Comparison of ENCODE assay signal across 10 mouse cellular contexts in the genomic region with DNA sequence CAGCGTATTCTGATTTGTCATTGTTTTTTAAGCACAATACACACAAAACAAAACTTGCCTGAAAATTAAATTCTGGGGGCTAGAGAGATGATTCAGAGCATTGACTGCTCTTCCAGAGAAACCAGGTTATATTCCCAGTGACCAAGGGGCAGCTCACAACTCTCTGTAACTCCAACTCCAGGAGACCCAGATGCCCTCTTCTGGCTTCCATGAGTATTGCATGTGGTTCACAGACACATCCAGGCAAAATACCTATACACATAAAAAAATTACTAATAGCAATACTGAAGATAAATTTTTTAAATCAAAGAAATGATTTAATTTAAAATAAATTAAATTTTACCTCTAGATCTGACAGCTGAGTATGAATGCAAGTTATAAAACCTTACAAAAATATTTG. TPM values are rescaled to one million over a fixed set of nuclear protein-coding genes. Genes with fewer than 3 reads are reported as not detected.
A peak's percentile ranks its signal among the peaks of the same experiment; 100 is the strongest.
DNase-seq lines count a peak whose midpoint lies in the region; ATAC-seq and TF ChIP-seq lines count a peak whose summit lies in the region.
"Had no signal": no experiment of that assay in that cellular context is flagged by ENCODE, and none has a peak within 500 bp of the region (broad histone marks: within the 10 kb centered on the region; RNA-seq: fewer than 3 reads in every experiment).

No protein-coding gene starts in this region.

- no peak overlapping the region for H3K4me2 ChIP-seq in forebrain, embryonic 12.5 days
- H3K4me2 ChIP-seq: embryonic facial prominence, embryonic 12.5 days; limb, embryonic 12.5 days had no signal

- H3K27ac ChIP-seq in heart, adult 2 months: no peak overlapping the region
- no peak overlapping the region for H3K27ac ChIP-seq in thymus, adult 2 months (ENCODE audit: control insufficient read depth, insufficient read depth, low read length)
- H3K27ac ChIP-seq in forebrain, embryonic 12.5 days: no peak overlapping the region
- H3K27ac ChIP-seq: embryonic facial prominence, embryonic 12.5 days; limb, embryonic 12.5 days had no signal

- WGBS in heart, adult 2 months: 93% methylated on average over 1 of the region's 1 CpGs
- 97% methylated on average over 1 of the region's 1 CpGs for WGBS in thymus, adult 2 months
- WGBS in forebrain, embryonic 12.5 days: 88% methylated on average over 1 of the region's 1 CpGs

- no peak overlapping the region for H3K4me3 ChIP-seq in heart, adult 2 months
- H3K4me3 ChIP-seq in thymus, adult 2 months (ENCODE audit: control insufficient read depth, insufficient read depth, low read length): no peak overlapping the region
- H3K4me3 ChIP-seq in forebrain, embryonic 12.5 days (replicated peaks): no peak overlapping the region
- H3K4me3 ChIP-seq: embryonic facial prominence, embryonic 12.5 days; limb, embryonic 12.5 days had no signal

- TF ChIP-seq EP300 in heart, adult 2 months (IDR thresholded peaks at IDR 0.05; ENCODE audit: insufficient read depth, low read depth, low read length): no peak

- intact Hi-C loops in heart, adult 2 months (cut with DNase I): no loop called here
- intact Hi-C loops in heart, postnatal 25 days (cut with DNase I): no loop called here

- DNase-seq in heart, adult 2 months: no peak
- no peak for DNase-seq in heart, postnatal 25 days (ENCODE audit: low spot score)
- DNase-seq in thymus, adult 2 months: peak; percentile 31
- DNase-seq in thymus, postnatal 10 days (ENCODE audit: low spot score in 2 of 2): no peak
- DNase-seq in c-Kit-positive CD71-positive TER-119-positive erythroid progenitor cells, embryonic 14.5 days (ENCODE audit: low spot score): peak; percentile 51
- DNase-seq in heart, postnatal 4 days: peak; percentile 55

- peak; percentile 51 for ATAC-seq in megakaryocyte progenitor cell, adult 5-6 weeks (replicated peaks; ENCODE audit: poor library complexity)
- no peak for ATAC-seq in forebrain, embryonic 12.5 days (ENCODE audit: low FRiP score)

- no peak overlapping the region for H3K9ac ChIP-seq in heart, adult 2 months (ENCODE audit: low read depth, low read length)
- H3K9ac ChIP-seq in forebrain, embryonic 12.5 days: no peak overlapping the region
- H3K9ac ChIP-seq: embryonic facial prominence, embryonic 12.5 days; limb, embryonic 12.5 days had no signal

- H3K27me3 ChIP-seq in heart, adult 2 months (ENCODE audit: control insufficient read depth, insufficient read depth, low read length): no peaks in the 10 kb centered on the region
- H3K27me3 ChIP-seq in thymus, adult 2 months (ENCODE audit: control insufficient read depth, insufficient read depth, low read length): no peaks in the 10 kb centered on the region
- no peaks in the 10 kb centered on the region for H3K27me3 ChIP-seq in forebrain, embryonic 12.5 days
- H3K27me3 ChIP-seq: embryonic facial prominence, embryonic 12.5 days; limb, embryonic 12.5 days had no signal

- peak; percentile 86 for TF ChIP-seq CTCF in heart, adult 2 months (IDR thresholded peaks at IDR 0.05)
- no peak for TF ChIP-seq CTCF in thymus, adult 2 months (IDR thresholded peaks at IDR 0.05; ENCODE audit: borderline replicate concordance, control insufficient read depth, extremely low read depth, insufficient read depth, low read length, poor library complexity)

- no peaks in the 10 kb centered on the region for H3K9me3 ChIP-seq in forebrain, embryonic 12.5 days
- H3K9me3 ChIP-seq: embryonic facial prominence, embryonic 12.5 days; limb, embryonic 12.5 days had no signal

- H3K4me1 ChIP-seq in heart, adult 2 months (ENCODE audit: control insufficient read depth, insufficient read depth, low read length): no peaks in the 10 kb centered on the region
- H3K4me1 ChIP-seq in thymus, adult 2 months (replicated peaks; ENCODE audit: control insufficient read depth, insufficient read depth, low read length): no peaks in the 10 kb centered on the region
- H3K4me1 ChIP-seq in forebrain, embryonic 12.5 days: no peaks in the 10 kb centered on the region
- H3K4me1 ChIP-seq: embryonic facial prominence, embryonic 12.5 days; limb, embryonic 12.5 days had no signal

- no peaks in the 10 kb centered on the region for H3K36me3 ChIP-seq in heart, adult 2 months (ENCODE audit: control insufficient read depth, insufficient read depth, low read length)
- no peaks in the 10 kb centered on the region for H3K36me3 ChIP-seq in thymus, adult 2 months (ENCODE audit: control insufficient read depth, insufficient read depth, low read length)
- no peaks in the 10 kb centered on the region for H3K36me3 ChIP-seq in forebrain, embryonic 12.5 days (replicated peaks)
- H3K36me3 ChIP-seq: embryonic facial prominence, embryonic 12.5 days; limb, embryonic 12.5 days had no signal

- no peaks in the 10 kb centered on the region for H3K79me2 ChIP-seq in heart, adult 2 months (replicated peaks; ENCODE audit: control insufficient read depth, insufficient read depth, low read length)

- TF ChIP-seq POLR2A in heart, adult 2 months (IDR thresholded peaks at IDR 0.05; ENCODE audit: insufficient read depth, low read depth, low read length): no peak
- no peak for TF ChIP-seq POLR2A in thymus, adult 2 months (IDR thresholded peaks at IDR 0.05; ENCODE audit: control insufficient read depth, extremely low read depth, insufficient read depth, low read length, poor library complexity)

RNA-seq across cellular contexts. Expression of gene Trim31, which starts 1.3 kb away (rescaled TPM):
- not detected for total RNA-seq in heart, adult 2 months (2021)
- not detected in 2 replicates for polyA plus RNA-seq in heart, adult 2 months (2012; rRNA removed)
- total RNA-seq in heart, postnatal 25 days (2021): not detected
- 0.31 and 0.38 TPM in 2 replicates for polyA plus RNA-seq in thymus, adult 2 months (2012; rRNA removed)
- total RNA-seq in heart, postnatal 4 days (2021): not detected
- not detected in 2 replicates for total RNA-seq in megakaryocyte progenitor cell, adult 5-6 weeks (2015)
- not detected in 2 replicates for total RNA-seq in megakaryocyte progenitor cell, adult 5-6 weeks (2017)
- polyA plus RNA-seq in forebrain, embryonic 12.5 days (2016; fragmentation: Nextera tagmentation; extraction: Ambion mirVana): not detected in 2 replicates
- polyA plus RNA-seq: embryonic facial prominence, embryonic 12.5 days; limb, embryonic 12.5 days had no signal

RNA-seq across cellular contexts. Expression of gene Trim40, which starts 6.7 kb away (rescaled TPM):
- total RNA-seq in heart, adult 2 months (2021): not detected
- polyA plus RNA-seq in heart, adult 2 months (2012; rRNA removed): not detected in 2 replicates
- not detected for total RNA-seq in heart, postnatal 25 days (2021)
- polyA plus RNA-seq in thymus, adult 2 months (2012; rRNA removed): 0.38 and 0.71 TPM in 2 replicates
- not detected for total RNA-seq in heart, postnatal 4 days (2021)
- total RNA-seq in megakaryocyte progenitor cell, adult 5-6 weeks (2015): not detected in 2 replicates
- not detected in 2 replicates for total RNA-seq in megakaryocyte progenitor cell, adult 5-6 weeks (2017)
- polyA plus RNA-seq in forebrain, embryonic 12.5 days (2016; fragmentation: Nextera tagmentation; extraction: Ambion mirVana): not detected in 2 replicates
- polyA plus RNA-seq: embryonic facial prominence, embryonic 12.5 days; limb, embryonic 12.5 days had no signal

RNA-seq across cellular contexts. Expression of gene Trim10, which starts 27.2 kb away (rescaled TPM):
- total RNA-seq in heart, adult 2 months (2021): 1 to 10 TPM in 1 of 2 experiments, under 1 TPM in 1; 0.13 to 2.1 TPM
- 0.92 TPM in 1 of 2 replicates, not detected in the other for polyA plus RNA-seq in heart, adult 2 months (2012; rRNA removed)
- 1 to 10 TPM; 1.2 TPM for total RNA-seq in heart, postnatal 25 days (2021)
- 0.09 TPM in 1 of 2 replicates, not detected in the other for polyA plus RNA-seq in thymus, adult 2 months (2012; rRNA removed)
- total RNA-seq in heart, postnatal 4 days (2021): 1 to 10 TPM in 1 of 2 experiments, under 1 TPM in 1; 0.57 to 1.8 TPM
- 0.24 and 1.8 TPM in 2 replicates for total RNA-seq in megakaryocyte progenitor cell, adult 5-6 weeks (2015)
- total RNA-seq in megakaryocyte progenitor cell, adult 5-6 weeks (2017): 1.1 and 2.3 TPM in 2 replicates
- polyA plus RNA-seq in forebrain, embryonic 12.5 days (2016; fragmentation: Nextera tagmentation; extraction: Ambion mirVana): 4.7 and 7.1 TPM in 2 replicates

RNA-seq across cellular contexts. Expression of gene Trim15, which starts 29.6 kb away (rescaled TPM):
- total RNA-seq in heart, adult 2 months (2021): not detected
- 0.10 TPM in 1 of 2 replicates, not detected in the other for polyA plus RNA-seq in heart, adult 2 months (2012; rRNA removed)
- not detected for total RNA-seq in heart, postnatal 25 days (2021)
- polyA plus RNA-seq in thymus, adult 2 months (2012; rRNA removed): 0.13 and 0.30 TPM in 2 replicates
- not detected for total RNA-seq in heart, postnatal 4 days (2021)
- total RNA-seq in megakaryocyte progenitor cell, adult 5-6 weeks (2015): not detected in 2 replicates
- total RNA-seq in megakaryocyte progenitor cell, adult 5-6 weeks (2017): not detected in 2 replicates
- polyA plus RNA-seq in forebrain, embryonic 12.5 days (2016; fragmentation: Nextera tagmentation; extraction: Ambion mirVana): 0.14 and 0.24 TPM in 2 replicates

RNA-seq across cellular contexts. Expression of gene Rnf39, which starts 46.1 kb away (rescaled TPM):
- under 1 TPM; 0.77 to 0.81 TPM for total RNA-seq in heart, adult 2 months (2021)
- polyA plus RNA-seq in heart, adult 2 months (2012; rRNA removed): 0.64 and 1.00 TPM in 2 replicates
- total RNA-seq in heart, postnatal 25 days (2021): 1 to 10 TPM in 1 of 2 experiments, under 1 TPM in 1; 0.36 to 1.1 TPM
- polyA plus RNA-seq in thymus, adult 2 months (2012; rRNA removed): 3.8 and 4.2 TPM in 2 replicates
- total RNA-seq in heart, postnatal 4 days (2021): under 1 TPM; 0.45 TPM
- total RNA-seq in megakaryocyte progenitor cell, adult 5-6 weeks (2015): not detected in 2 replicates
- total RNA-seq in megakaryocyte progenitor cell, adult 5-6 weeks (2017): not detected in 2 replicates
- polyA plus RNA-seq in forebrain, embryonic 12.5 days (2016; fragmentation: Nextera tagmentation; extraction: Ambion mirVana): 0.47 TPM in 1 of 2 replicates, not detected in the other

Comparison
In these comparisons a context has a peak if more than half of its experiments do, and no peak if none do; other contexts are left out.
1. DNase-seq: peak in thymus, adult 2 months (single experiment), c-Kit-positive CD71-positive TER-119-positive erythroid progenitor cells, embryonic 14.5 days (single experiment) and heart, postnatal 4 days (single experiment); none in heart, adult 2 months (0 of 2), heart, postnatal 25 days (single experiment) and thymus, postnatal 10 days (0 of 2).